Mouse (Mus musculus) monocyte, adult 2 months (primary cell): Measurements from ENCODE around the gene Nr1h2.

Experiments
- DNase-seq, 2 experiments: peaks; one replicate each; pipeline ENCODE4 v3.0.0; 2022; ENCODE audit warnings: low spot score in 2 of 2, low read depth in 1 of 2

Nr1h2 gene

GRCm38 (mm10) chr7:44530507-44530906 is 23.2 kb downstream of the Nr1h2 start:
- DNase-seq, result no peak

DNA sequence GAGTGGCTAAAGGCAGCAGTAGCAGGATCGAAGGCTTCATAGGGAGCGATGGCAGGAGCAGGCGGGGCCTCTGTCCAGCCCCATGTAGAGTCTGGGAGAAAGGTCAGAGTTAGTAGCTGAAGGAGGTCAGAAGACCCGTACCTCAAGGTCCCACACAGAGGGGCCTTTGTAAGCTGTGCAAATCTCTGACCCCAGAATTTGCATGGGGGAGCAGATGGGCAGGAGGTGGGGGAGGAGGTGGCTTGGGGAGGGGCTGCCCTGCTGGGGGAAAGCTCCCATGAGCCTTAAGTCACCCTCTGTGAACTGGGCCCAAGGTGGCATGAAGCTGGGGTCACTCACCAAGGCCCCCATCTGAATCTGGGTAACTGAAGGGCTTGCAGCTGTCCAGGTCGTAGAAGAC is 24.2 kb downstream of the Nr1h2 start:
- no peak for DNase-seq

DNA sequence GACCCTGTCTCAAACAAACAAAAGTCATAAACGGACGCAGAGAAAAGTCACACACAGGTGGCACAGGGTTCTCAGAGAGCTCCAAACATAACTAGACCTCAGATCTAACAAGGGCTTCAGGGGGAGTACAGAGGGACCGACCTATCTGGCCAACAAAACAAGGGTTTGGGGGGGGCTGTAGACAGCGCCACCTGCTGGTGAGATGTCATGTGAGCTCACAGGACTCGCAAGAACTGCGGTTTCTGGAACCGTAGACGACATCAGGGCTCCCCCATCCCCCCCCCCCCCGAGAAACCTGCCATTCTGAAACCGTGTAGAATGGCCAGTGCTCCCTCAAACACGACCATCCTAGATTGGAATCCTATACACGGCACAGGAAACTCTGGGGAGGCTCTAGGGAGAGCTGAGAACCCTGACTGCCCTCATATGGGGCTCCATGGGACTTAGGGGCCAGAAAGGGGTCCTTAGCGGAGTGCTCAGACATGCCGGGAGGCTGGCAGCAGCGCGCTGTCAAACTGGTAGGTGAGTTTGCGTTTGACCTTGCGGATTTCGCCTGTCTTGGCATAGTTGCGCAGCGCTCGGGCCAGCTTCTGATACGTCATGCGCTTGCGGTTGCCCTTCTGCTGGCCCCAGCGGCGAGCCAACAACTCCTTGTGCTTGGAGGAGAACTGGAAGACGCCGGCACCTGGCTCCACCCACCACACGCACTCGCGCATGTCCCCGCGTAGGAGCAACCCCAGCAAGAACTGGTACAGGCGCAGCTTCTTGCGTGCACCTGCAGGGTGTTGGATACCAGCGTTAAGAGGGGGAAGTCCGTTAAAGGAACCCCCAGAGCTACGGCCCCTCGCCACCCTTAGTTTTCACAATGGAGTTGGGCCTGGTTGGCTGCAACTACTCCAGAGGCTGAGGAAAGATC is 26.0 kb downstream of the Nr1h2 start:
- peak; percentile 50 to 72 for DNase-seq

- no peak for DNase-seq
These were observed 27.2 kb downstream of the Nr1h2 start for GRCm38 (mm10) chr7:44526414-44527154.

GRCm38 (mm10) chr7:44525126-44525832 is 28.5 kb downstream of the Nr1h2 start:
- no peak for DNase-seq

DNA sequence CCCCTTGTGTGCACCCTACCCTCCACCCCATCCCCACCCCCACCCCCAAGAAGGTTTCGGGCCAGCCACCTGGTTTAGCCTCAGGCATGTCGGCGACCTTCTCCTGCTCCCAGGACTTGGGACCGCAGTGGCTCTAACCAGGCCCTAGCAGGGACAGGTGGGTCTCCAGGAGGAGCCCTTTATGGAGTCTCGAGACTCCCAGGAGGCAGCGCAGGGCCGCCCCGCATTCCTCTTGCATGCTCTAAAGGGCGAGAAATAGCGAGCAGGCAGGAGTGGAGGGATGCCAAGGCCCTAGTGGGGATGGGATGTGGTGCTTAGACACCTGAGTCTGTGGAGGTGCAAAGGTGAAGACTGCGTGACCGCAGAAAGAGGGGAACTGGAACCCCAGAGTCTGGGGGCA is 29.2 kb downstream of the Nr1h2 start, which contains the start of gene Mybpc2:
Gene Mybpc2 (minus strand): TSS at position 155 of the 400 bp plus-strand sequence.
- no peak for DNase-seq

DNA sequence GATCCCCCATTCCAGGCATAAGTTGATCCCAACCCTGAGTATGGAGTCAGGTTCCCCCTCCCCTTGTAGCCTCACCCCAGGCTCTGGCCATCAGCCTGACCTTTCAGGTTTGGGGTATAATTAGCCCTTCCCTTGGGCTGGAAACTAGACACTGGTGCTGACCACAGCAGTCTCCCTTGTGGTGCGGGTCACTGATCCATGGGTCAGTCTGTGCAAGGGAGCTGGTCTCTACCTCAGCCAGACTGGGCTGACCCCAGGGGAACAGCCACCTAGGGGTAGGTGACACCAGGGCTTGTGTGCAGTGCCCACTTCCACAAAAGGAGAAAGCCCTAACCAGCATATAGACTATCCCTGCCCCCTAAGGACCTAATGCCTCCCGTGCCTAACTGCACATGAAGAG is 30.7 kb downstream of the Nr1h2 start:
- DNase-seq, result no peak

DNA sequence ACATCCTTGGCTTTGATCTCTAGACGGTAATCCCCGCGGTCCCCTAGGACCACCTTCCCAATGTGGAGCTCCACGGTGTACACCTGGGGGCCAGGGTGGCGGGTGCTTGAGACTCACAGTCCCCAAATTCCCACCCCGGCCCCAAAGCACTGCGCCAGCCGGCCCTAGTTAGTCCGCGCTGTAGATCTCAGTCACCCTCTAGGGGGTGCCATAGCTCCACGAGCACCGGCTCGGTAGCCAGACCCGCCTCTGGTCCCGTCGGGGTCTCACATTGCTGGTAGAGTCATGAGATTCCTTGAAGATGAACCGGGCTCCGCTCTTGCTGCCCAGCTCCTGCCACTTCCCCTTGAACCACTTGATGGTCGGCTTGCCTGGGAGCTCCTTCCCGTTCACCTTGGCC is 32.0 kb downstream of the Nr1h2 start:
- DNase-seq, result no peak

GRCm38 (mm10) chr7:44520990-44521389 is 32.8 kb downstream of the Nr1h2 start:
- DNase-seq, result no peak

- DNase-seq, result no peak
These were observed 34.4 kb downstream of the Nr1h2 start for GRCm38 (mm10) chr7:44519240-44519913.

DNA sequence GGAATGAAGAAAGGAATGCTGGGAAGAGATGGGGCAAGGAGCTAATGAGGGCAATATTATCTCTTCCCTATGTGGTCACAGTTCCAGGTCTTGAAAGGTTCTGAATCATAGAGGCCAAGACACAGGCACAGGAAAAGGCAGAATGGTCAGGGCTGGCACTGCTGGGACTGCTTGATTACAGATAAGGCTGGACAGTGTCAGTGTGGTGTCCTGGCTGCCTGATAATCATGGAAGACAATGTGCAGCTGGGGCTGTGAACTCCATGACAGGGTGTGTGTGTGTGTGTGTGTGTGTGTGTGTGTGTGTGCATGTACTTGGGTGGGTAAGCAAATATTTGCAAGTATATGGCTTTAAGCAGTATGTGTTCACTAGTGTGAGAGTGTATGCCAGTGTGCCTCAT is 46.3 kb downstream of the Nr1h2 start:
- no peak for DNase-seq

DNA sequence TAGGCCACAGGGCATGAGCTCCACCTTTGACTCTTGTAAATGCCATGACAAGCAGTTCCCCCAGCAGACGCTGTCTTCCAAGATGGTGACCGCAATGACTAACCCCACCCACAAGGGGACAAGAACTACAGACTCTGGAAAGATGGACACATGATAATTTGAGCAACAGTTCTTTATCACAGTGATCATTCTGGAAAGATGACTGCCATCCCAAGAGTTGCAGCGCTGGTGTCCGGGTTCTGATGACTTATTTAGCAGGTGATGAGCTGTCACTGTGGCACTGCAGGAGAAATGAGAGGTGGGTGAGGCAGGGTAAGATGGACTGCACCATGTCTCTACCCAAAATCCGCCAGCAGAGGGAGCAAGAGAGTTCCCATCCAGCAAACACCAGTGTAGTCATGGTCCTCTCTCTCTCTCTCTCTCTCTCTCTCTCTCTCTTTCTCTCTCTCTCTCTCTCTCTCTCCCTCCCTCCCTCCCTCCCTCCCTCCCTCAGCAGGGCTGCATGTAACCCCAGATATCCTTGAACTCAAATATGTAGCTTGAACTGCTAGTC is 52.1 kb downstream of the Nr1h2 start:
- peak; percentile 33 to 61 for DNase-seq

DNA sequence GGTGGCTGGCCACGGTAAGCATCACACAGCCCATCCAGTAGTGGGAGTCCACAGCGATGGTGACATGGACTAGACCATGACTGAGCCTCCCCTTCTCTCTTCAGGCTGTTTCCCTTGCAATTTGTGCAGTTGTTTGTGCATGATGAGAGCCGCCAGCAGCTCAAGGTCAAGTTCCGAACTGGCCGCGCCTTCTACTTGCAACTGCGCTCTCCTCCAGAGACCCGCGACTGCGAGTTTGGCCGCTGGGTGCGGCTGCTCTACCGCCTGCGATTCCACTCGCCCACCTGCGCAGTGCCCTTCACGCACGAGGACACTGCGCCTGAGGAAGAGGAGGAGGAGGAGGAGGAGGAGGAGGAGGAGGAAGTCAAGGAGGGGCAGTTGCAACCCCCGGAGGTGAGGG is 53.7 kb downstream of the Nr1h2 start:
- DNase-seq, result no peak
